Mouse (Mus musculus) lung, postnatal 0 days (tissue): ENCODE measurements around the gene Osgep.
"Not testable (repeated sequence)": the region's sequence is repeated elsewhere in the genome, so short reads cannot be mapped to it uniquely, and the experiment has no call there.

ENCODE experiments used
- CTCF ChIP-seq: IDR thresholded peaks from 2 replicates; pipeline ENCODE4 v1.5.1; 2016; ENCODE audit warnings: antibody characterized with exemption, mild to moderate bottlenecking
- EP300 ChIP-seq: IDR thresholded peaks from 2 replicates; pipeline ENCODE4 v1.6.1; 2016; ENCODE audit warnings: antibody characterized with exemption, mild to moderate bottlenecking, control low read depth

GRCm38 (mm10) chr14:50956724-50957123, 32.0 kb upstream of the Osgep start:
- TF ChIP-seq CTCF, EP300: not testable (repeated sequence)
